Mouse (Mus musculus) liver, embryonic 14.5 days (tissue): ENCODE data around the gene Magi3.

Experiments used
- CTCF ChIP-seq: IDR thresholded peaks from 2 replicates; pipeline ENCODE4 v1.5.1; 2016; ENCODE audit warnings: antibody characterized with exemption, low read depth, control low read depth
- EP300 ChIP-seq: IDR thresholded peaks from 2 replicates; pipeline ENCODE4 v1.6.1; 2016; ENCODE audit warnings: antibody characterized with exemption, low read depth

GRCm38 (mm10) chr3:103968701-103969100 is 251.5 kb downstream of the Magi3 start:
- TF ChIP-seq CTCF, result no peak
- no peak for TF ChIP-seq EP300
